Mouse (Mus musculus): ENCODE results near the gene Rab3a. TPM values are rescaled to one million over a fixed set of nuclear protein-coding genes. Genes with fewer than 3 reads are reported as not detected.

Rab3a gene
- total RNA-seq, 4 experiments from 2014 or later = 28.5 to 34.0 (median 32.3) TPM

- peak in 1 of 2 experiments; percentile 15 for DNase-seq (ENCODE audit: low spot score in 2 of 2)
Measured at GRCm38 (mm10) chr8:70741661-70742060, 12.8 kb upstream of the Rab3a start.

GRCm38 (mm10) chr8:70742176-70742575 is 12.3 kb upstream of the Rab3a start:
- no peak for DNase-seq (ENCODE audit: low spot score in 2 of 2)

- peak in 1 of 2 experiments; percentile 22 for DNase-seq (ENCODE audit: low spot score in 2 of 2)
Measured at GRCm38 (mm10) chr8:70742981-70743655, 11.4 kb upstream of the Rab3a start.

- peak; percentile 69 to 74 for DNase-seq (ENCODE audit: low spot score in 2 of 2)
Measured at GRCm38 (mm10) chr8:70743656-70744590, 10.6 kb upstream of the Rab3a start.

GRCm38 (mm10) chr8:70744806-70745205 is 9.7 kb upstream of the Rab3a start:
- no peak for DNase-seq (ENCODE audit: low spot score in 2 of 2)

GRCm38 (mm10) chr8:70745691-70746220 is 8.7 kb upstream of the Rab3a start:
- peak in 1 of 2 experiments; percentile 2 for DNase-seq (ENCODE audit: low spot score in 2 of 2)

GRCm38 (mm10) chr8:70746676-70747075 is 7.8 kb upstream of the Rab3a start:
- DNase-seq (ENCODE audit: low spot score in 2 of 2) = peak in 1 of 2 experiments; percentile 3

GRCm38 (mm10) chr8:70747211-70747890 is 7.1 kb upstream of the Rab3a start:
- peak in 1 of 2 experiments; percentile 3 for DNase-seq (ENCODE audit: low spot score in 2 of 2)

GRCm38 (mm10) chr8:70748246-70749096 is 6.0 kb upstream of the Rab3a start:
- DNase-seq (ENCODE audit: low spot score in 2 of 2) = peak in 1 of 2 experiments; percentile 12

GRCm38 (mm10) chr8:70749097-70749674 is 5.3 kb upstream of the Rab3a start:
- DNase-seq (ENCODE audit: low spot score in 2 of 2) = peak in 1 of 2 experiments; percentile 4

GRCm38 (mm10) chr8:70750128-70750680 is 4.3 kb upstream of the Rab3a start:
- peak in 1 of 2 experiments; percentile 4 for DNase-seq (ENCODE audit: low spot score in 2 of 2)

GRCm38 (mm10) chr8:70752000-70752764 is 2.3 kb upstream of the Rab3a start:
- DNase-seq (ENCODE audit: low spot score in 2 of 2) = peak; percentile 69 to 73

GRCm38 (mm10) chr8:70753151-70753550 is 1.3 kb upstream of the Rab3a start:
- DNase-seq (ENCODE audit: low spot score in 2 of 2) = peak; percentile 92 to 93

- DNase-seq (ENCODE audit: low spot score in 2 of 2) = peak in 1 of 2 experiments; percentile 67
Measured at GRCm38 (mm10) chr8:70754871-70755660, 587 bp downstream of the Rab3a start.

- peak in 1 of 2 experiments; percentile 8 for DNase-seq (ENCODE audit: low spot score in 2 of 2)
Measured at GRCm38 (mm10) chr8:70755661-70756475, 1.4 kb downstream of the Rab3a start.

- no peak for DNase-seq (ENCODE audit: low spot score in 2 of 2)
Measured at GRCm38 (mm10) chr8:70756476-70757040, 2.1 kb downstream of the Rab3a start.

Data from gastrocnemius, adult 8-10 months (tissue).